Mouse (Mus musculus) ovary, adult 18-20 months (tissue): ENCODE data around the gene Sdhd.

Source experiments
- DNase-seq: peaks from one replicate; pipeline ENCODE4 v3.0.0; 2022; ENCODE audit warnings: low spot score, mixed read lengths

Sdhd gene

GRCm38 (mm10) chr9:50586955-50587354, 16.7 kb downstream of the Sdhd start:
- no peak for DNase-seq

- DNase-seq: no peak
Measured at GRCm38 (mm10) chr9:50585145-50585818, 18.3 kb downstream of the Sdhd start.

GRCm38 (mm10) chr9:50580370-50580769, 23.2 kb downstream of the Sdhd start:
- DNase-seq: no peak

- DNase-seq: no peak
Measured at GRCm38 (mm10) chr9:50569599-50570525, 33.8 kb downstream of the Sdhd start.

- DNase-seq: no peak
Measured at GRCm38 (mm10) chr9:50567881-50568280, 35.7 kb downstream of the Sdhd start.

GRCm38 (mm10) chr9:50567372-50567771, 36.2 kb downstream of the Sdhd start:
- no peak for DNase-seq

GRCm38 (mm10) chr9:50565940-50566339, 37.7 kb downstream of the Sdhd start:
- peak; percentile 50 for DNase-seq

- peak; percentile 51 for DNase-seq
Measured at GRCm38 (mm10) chr9:50565173-50565572, 38.4 kb downstream of the Sdhd start.

- no peak for DNase-seq
Measured at GRCm38 (mm10) chr9:50561918-50562360, 41.7 kb downstream of the Sdhd start.

- no peak for DNase-seq
Measured at GRCm38 (mm10) chr9:50561145-50561917, 42.3 kb downstream of the Sdhd start, which contains the start of gene Tex12. Gene Tex12, minus strand, starts transcription at chr9:50561325.

- no peak for DNase-seq
Measured at GRCm38 (mm10) chr9:50555094-50555446, 48.5 kb downstream of the Sdhd start, which contains the start of gene Bco2. Gene Bco2, minus strand, starts transcription at chr9:50555181.

- DNase-seq: peak; percentile 24
Measured at GRCm38 (mm10) chr9:50554241-50555093, 49.1 kb downstream of the Sdhd start, which contains the start of gene Il18. Gene Il18, plus strand, starts transcription at chr9:50554827.

GRCm38 (mm10) chr9:50553547-50553946, 50.1 kb downstream of the Sdhd start:
- no peak for DNase-seq

- DNase-seq: no peak
Measured at GRCm38 (mm10) chr9:50552206-50552605, 51.4 kb downstream of the Sdhd start.

- no peak for DNase-seq
Measured at GRCm38 (mm10) chr9:50548936-50549335, 54.7 kb downstream of the Sdhd start.

- no peak for DNase-seq
Measured at GRCm38 (mm10) chr9:50547859-50548478, 55.6 kb downstream of the Sdhd start.
